Mouse (Mus musculus) layer of hippocampus, postnatal 14 days (tissue): ENCODE results near the gene Dao. TPM values are rescaled to one million over a fixed set of nuclear protein-coding genes. Genes with fewer than 3 reads are reported as not detected.
A peak's percentile ranks its signal among the peaks of the same experiment; 100 is the strongest.

ENCODE experiments used
- DNase-seq, 2 experiments: peaks; one replicate each; pipeline ENCODE4 v3.0.0; 2021 to 2022; ENCODE audit warnings: low spot score in 2 of 2, mixed read lengths in 1 of 2
- long read RNA-seq, 2 experiments: library from polyadenylated mRNA; stranded (forward); transcript quantifications; one replicate each; pipeline ENCODE4 v2.0.0; 2021
- total RNA-seq, 2 experiments: library from RNA; stranded (reverse); gene quantifications; 2 replicates each; pipeline ENCODE4 v1.2.3; 2021

The Dao gene
- not detected for total RNA-seq
- long read RNA-seq, experiment 1 = 0 reads
- long read RNA-seq, experiment 2, partial matches to known transcripts = 1 of 1 reads
- long read RNA-seq, experiment 2, other reads (novel, unspliced or antisense) = 0 of 1 reads

GRCm38 (mm10) chr5:114003542-114003941 is at the start of gene Dao:
Gene Dao, plus strand, starts transcription at chr5:114003703.
- DNase-seq = no peak

GRCm38 (mm10) chr5:113954421-113954820 is 49.1 kb upstream of the Dao start:
- peak; percentile 85 to 87 for DNase-seq

GRCm38 (mm10) chr5:113955281-113955680 is 48.2 kb upstream of the Dao start:
- no peak for DNase-seq

GRCm38 (mm10) chr5:113955691-113956090 is 47.8 kb upstream of the Dao start:
- no peak for DNase-seq

GRCm38 (mm10) chr5:113956510-113956909 is 47.0 kb upstream of the Dao start:
- DNase-seq = peak; percentile 72 to 78

- DNase-seq = no peak
Observed at GRCm38 (mm10) chr5:113959039-113959438, 44.5 kb upstream of the Dao start.

- no peak for DNase-seq
Observed at GRCm38 (mm10) chr5:113960416-113960815, 43.1 kb upstream of the Dao start.

GRCm38 (mm10) chr5:113961776-113962175 is 41.7 kb upstream of the Dao start:
- no peak for DNase-seq

GRCm38 (mm10) chr5:113964972-113965371 is 38.5 kb upstream of the Dao start:
- no peak for DNase-seq

GRCm38 (mm10) chr5:113965659-113966185 is 37.8 kb upstream of the Dao start:
- peak in 1 of 2 experiments; percentile 46 for DNase-seq

- no peak for DNase-seq
Observed at GRCm38 (mm10) chr5:113966452-113967150, 36.9 kb upstream of the Dao start.

GRCm38 (mm10) chr5:113968371-113968770 is 35.1 kb upstream of the Dao start:
- DNase-seq = no peak

GRCm38 (mm10) chr5:113971434-113971960 is 32.0 kb upstream of the Dao start:
- DNase-seq = no peak

- no peak for DNase-seq
Observed at GRCm38 (mm10) chr5:113972589-113973515, 30.7 kb upstream of the Dao start.

- DNase-seq = no peak
Observed at GRCm38 (mm10) chr5:113973790-113974189, 29.7 kb upstream of the Dao start.

GRCm38 (mm10) chr5:113974576-113974975 is 28.9 kb upstream of the Dao start:
- DNase-seq = no peak

GRCm38 (mm10) chr5:113975538-113976215 is 27.8 kb upstream of the Dao start:
- peak in 1 of 2 experiments; percentile 41 for DNase-seq

GRCm38 (mm10) chr5:113976597-113976996 is 26.9 kb upstream of the Dao start:
- DNase-seq = no peak

- DNase-seq = no peak
Observed at GRCm38 (mm10) chr5:113977309-113977708, 26.2 kb upstream of the Dao start.

GRCm38 (mm10) chr5:113980511-113980910 is 23.0 kb upstream of the Dao start:
- DNase-seq = no peak

- DNase-seq = no peak
Observed at GRCm38 (mm10) chr5:113981171-113981570, 22.3 kb upstream of the Dao start.
